Mouse (Mus musculus) liver, embryonic 14.5 days (tissue): Measurements from ENCODE around the gene Zfyve26.

Experiments used
- CTCF ChIP-seq: IDR thresholded peaks from 2 replicates; pipeline ENCODE4 v1.5.1; 2016; ENCODE audit warnings: antibody characterized with exemption, low read depth, control low read depth
- EP300 ChIP-seq: IDR thresholded peaks from 2 replicates; pipeline ENCODE4 v1.6.1; 2016; ENCODE audit warnings: antibody characterized with exemption, low read depth

GRCm38 (mm10) chr12:79297121-79297576 lies 1.0 kb upstream of the Zfyve26 start, which contains the start of gene Rad51b:
- TF ChIP-seq CTCF (no peak), EP300 (peak; percentile 47; the same call in 1 of the 2 replicates)
